Mouse (Mus musculus): ENCODE results near the gene Gm5580.

DNA sequence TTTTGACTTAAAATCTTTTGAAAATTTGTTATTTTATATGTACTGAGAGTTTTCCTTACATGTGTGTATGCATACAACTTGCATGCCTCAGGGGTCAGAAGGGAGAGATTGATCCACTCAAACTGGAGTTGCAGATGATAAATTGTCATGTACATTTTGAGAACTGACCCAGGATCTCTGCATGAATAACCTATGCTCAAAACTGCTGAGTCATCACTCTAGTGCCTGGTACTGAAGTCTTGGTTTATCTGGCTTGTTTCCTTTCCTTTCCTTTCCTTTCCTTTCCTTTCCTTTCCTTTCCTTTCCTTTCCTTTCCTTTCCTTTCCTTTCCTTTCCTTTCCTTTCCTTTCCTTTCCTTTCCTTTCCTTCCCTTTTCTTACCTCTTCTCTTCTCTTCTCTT, 36.1 kb upstream of the Gm5580 start:
- TF ChIP-seq POLR2A (IDR thresholded peaks at IDR 0.05; ENCODE audit: low read depth, low read length) (no peak), CTCF (conservative IDR thresholded peaks at IDR 0.05; ENCODE audit: insufficient read depth, insufficient read length, low read depth, low read length) (no peak)

Data from kidney, adult 2 months (tissue).